In the genomic region with DNA sequence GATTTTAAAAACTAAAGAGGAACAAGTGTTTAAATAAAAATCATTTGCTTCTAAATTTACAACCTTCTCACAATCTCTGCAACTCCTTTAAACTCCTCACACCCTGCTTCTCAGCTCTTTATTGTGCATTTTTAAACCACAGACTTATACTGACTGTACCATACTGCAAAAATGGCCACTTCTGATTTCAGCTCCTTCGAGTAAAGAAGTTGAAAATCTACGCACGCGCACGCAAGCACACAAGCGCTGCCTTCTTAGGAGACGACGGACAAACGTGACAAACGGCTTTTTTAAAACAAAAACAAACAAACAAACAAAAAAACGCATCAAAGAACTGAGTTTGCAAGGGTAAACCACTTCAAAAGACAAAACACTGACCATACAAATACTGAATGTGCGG, we compare ENCODE assay signal across 8 mouse cellular contexts. TPM values are rescaled to one million over a fixed set of nuclear protein-coding genes. Genes with fewer than 3 reads are reported as not detected.
DNase-seq lines count a peak whose midpoint lies in the region; ATAC-seq lines count a peak whose summit lies in the region.

No protein-coding gene starts in this region.

- H3K36me3 ChIP-seq in kidney, embryonic 16.5 days (ENCODE audit: insufficient read depth, low read length): no peaks in the 10 kb centered on the region
- H3K36me3 ChIP-seq in forebrain, embryonic 16.5 days (ENCODE audit: control insufficient read depth, insufficient read depth): no peaks in the 10 kb centered on the region
- no peaks in the 10 kb centered on the region for H3K36me3 ChIP-seq in midbrain, embryonic 10.5 days

- peak overlapping the region; percentile 54 for H3K4me2 ChIP-seq in kidney, embryonic 16.5 days (replicated peaks; ENCODE audit: low read depth, low read length)
- H3K4me2 ChIP-seq in forebrain, embryonic 16.5 days (ENCODE audit: low read length): peak overlapping the region; percentile 63

- ATAC-seq in kidney, embryonic 16.5 days (ENCODE audit: low FRiP score, low TSS enrichment): no peak
- ATAC-seq in forebrain, embryonic 16.5 days: peak; percentile 73

- 25% methylated on average over 12 of the region's 12 CpGs for WGBS in kidney, embryonic 16.5 days
- 19% methylated on average over 12 of the region's 12 CpGs for WGBS in forebrain, embryonic 16.5 days
- WGBS in midbrain, embryonic 10.5 days: 21% methylated on average over 12 of the region's 12 CpGs

- no peaks in the 10 kb centered on the region for H3K9me3 ChIP-seq in kidney, embryonic 16.5 days (ENCODE audit: low read length)
- no peaks in the 10 kb centered on the region for H3K9me3 ChIP-seq in forebrain, embryonic 16.5 days (ENCODE audit: control insufficient read depth, low read length)
- H3K9me3 ChIP-seq in midbrain, embryonic 10.5 days (replicated peaks): no peaks in the 10 kb centered on the region

- no peaks in the 10 kb centered on the region for H3K4me1 ChIP-seq in kidney, embryonic 16.5 days (ENCODE audit: insufficient read depth, low read length)
- H3K4me1 ChIP-seq in forebrain, embryonic 16.5 days (replicated peaks; ENCODE audit: control insufficient read depth, insufficient read depth, low read length): no peaks in the 10 kb centered on the region
- no peaks in the 10 kb centered on the region for H3K4me1 ChIP-seq in midbrain, embryonic 10.5 days

- H3K27me3 ChIP-seq in kidney, embryonic 16.5 days (ENCODE audit: insufficient read depth, low read length): no peaks in the 10 kb centered on the region; the same call in 1 of the 2 replicates
- H3K27me3 ChIP-seq in forebrain, embryonic 16.5 days (replicated peaks; ENCODE audit: control insufficient read depth, insufficient read depth, low read length): no peaks in the 10 kb centered on the region
- no peaks in the 10 kb centered on the region for H3K27me3 ChIP-seq in midbrain, embryonic 10.5 days (ENCODE audit: low read depth, poor library complexity, severe bottlenecking)

- no peak for DNase-seq in kidney, adult 8-10 months
- DNase-seq in embryo, embryonic 10.5 days (ENCODE audit: low spot score): peak; percentile 16
- no peak for DNase-seq in midbrain, embryonic 10.5 days (ENCODE audit: low spot score)
- no peak for DNase-seq in thymus, postnatal 4 days
- DNase-seq in kidney, postnatal 4 days: no peak
- DNase-seq in frontal cortex, postnatal 10 days (ENCODE audit: low spot score in 2 of 2): no peak

- H3K9ac ChIP-seq in kidney, embryonic 16.5 days (replicated peaks; ENCODE audit: low read length): no peak overlapping the region
- peak overlapping the region; percentile 65 for H3K9ac ChIP-seq in forebrain, embryonic 16.5 days (replicated peaks; ENCODE audit: low read depth, low read length)

- no peak overlapping the region for H3K27ac ChIP-seq in kidney, embryonic 16.5 days (ENCODE audit: low read length)
- H3K27ac ChIP-seq in forebrain, embryonic 16.5 days (ENCODE audit: low read length): peak overlapping the region; percentile 75; the same call in 1 of the 2 replicates
- H3K27ac ChIP-seq in midbrain, embryonic 10.5 days (replicated peaks): peak overlapping the region; percentile 74

- peak overlapping the region; percentile 38 for H3K4me3 ChIP-seq in kidney, embryonic 16.5 days (ENCODE audit: low read length)
- peak overlapping the region; percentile 55 for H3K4me3 ChIP-seq in forebrain, embryonic 16.5 days (replicated peaks; ENCODE audit: low read length)
- H3K4me3 ChIP-seq in midbrain, embryonic 10.5 days: peak overlapping the region; percentile 51

RNA-seq across cellular contexts. Expression of a gene that starts 8.3 kb away (rescaled TPM):
- polyA plus RNA-seq in kidney, embryonic 16.5 days (2015; fragmentation: Nextera tagmentation; extraction: Ambion mirVana): not detected in 2 replicates
- polyA plus RNA-seq in forebrain, embryonic 16.5 days (2015; fragmentation: Nextera tagmentation; extraction: Ambion mirVana): 0.12 TPM in 1 of 2 replicates, not detected in the other
- not detected in 2 replicates for polyA plus RNA-seq in midbrain, embryonic 10.5 days (2016; fragmentation: Nextera tagmentation; extraction: Ambion mirVana)

RNA-seq across cellular contexts. Expression of a gene that starts 44.3 kb away (rescaled TPM):
- 3.2 and 3.9 TPM in 2 replicates for polyA plus RNA-seq in kidney, embryonic 16.5 days (2015; fragmentation: Nextera tagmentation; extraction: Ambion mirVana)
- polyA plus RNA-seq in forebrain, embryonic 16.5 days (2015; fragmentation: Nextera tagmentation; extraction: Ambion mirVana): 19.0 and 19.3 TPM in 2 replicates
- 5.7 and 6.6 TPM in 2 replicates for polyA plus RNA-seq in midbrain, embryonic 10.5 days (2016; fragmentation: Nextera tagmentation; extraction: Ambion mirVana)
